Mouse (Mus musculus): ENCODE measurements at regions not wholly inside any gene's neighbourhood (a gene's known extent, or its start where the extent isn't known, plus 50 kb on each side); places are given as distances from the start of the nearest gene placed in this dataset.

DNA sequence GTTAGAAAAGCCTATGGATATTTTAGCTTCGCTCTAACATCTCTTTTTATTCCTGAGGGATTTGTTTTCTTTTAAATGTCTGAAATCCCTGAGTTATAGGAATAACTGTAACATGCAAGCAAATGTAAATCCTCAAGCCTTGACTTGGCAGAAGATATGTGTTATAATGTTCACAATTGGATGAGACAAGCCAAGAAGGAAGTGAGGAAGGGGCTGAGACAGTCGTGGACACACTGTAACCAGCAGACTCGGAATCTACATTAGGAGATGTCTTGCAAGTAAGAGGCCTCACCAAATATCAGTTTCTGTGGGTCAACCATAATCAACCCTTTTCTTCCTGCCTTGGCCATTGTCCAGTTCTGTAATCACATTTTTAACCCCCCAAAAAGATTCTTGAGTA is 366.6 kb upstream of the Kif18a start:
- no peak for DNase-seq (ENCODE audit: low spot score)

DNA sequence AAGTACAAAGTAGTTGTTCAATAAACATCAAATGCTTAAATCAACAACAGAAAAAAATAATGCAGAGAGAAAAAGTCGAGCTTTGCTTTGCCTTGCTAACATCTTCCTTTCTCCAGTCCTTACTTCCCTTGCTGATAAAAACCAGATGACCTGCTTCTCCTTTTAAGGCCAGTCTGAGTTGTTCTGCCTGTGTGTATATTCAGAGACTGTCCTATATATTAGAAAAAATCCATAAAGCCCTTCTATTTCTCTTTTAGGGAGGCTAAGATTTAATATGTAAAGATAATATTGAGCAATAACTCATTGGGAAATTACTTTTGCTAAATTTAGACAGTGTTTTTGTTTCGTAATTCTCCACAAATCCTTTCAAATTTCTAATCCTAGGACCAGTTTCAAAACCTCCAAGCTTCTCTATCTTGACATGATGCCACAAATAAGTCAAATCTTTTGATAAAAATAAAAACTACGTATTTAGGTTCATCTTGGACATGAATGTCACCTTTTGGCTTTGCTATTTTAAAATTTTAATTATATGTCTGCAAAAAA is 361.0 kb upstream of the Kif18a start:
- DNase-seq (ENCODE audit: low spot score), result no peak

DNA sequence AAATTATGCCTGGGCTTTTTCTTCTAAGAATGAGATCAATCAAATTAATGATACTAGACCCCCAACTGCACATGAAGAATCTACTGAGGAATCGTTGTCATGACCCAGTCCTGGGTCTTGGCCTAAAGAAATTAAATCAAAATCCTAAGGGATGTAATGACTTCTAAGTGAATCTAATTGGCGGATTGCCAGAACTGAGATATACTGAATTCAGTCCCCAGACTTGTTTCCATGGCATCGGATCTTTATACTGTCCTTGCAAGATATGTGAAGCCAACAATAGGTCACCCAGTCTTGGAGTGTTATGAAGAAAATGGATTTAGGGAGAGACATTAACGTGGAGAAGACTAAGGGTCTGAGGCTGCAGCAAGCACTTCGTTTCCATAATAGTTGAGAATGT is 360.4 kb upstream of the Kif18a start:
- no peak for DNase-seq (ENCODE audit: low spot score)

DNA sequence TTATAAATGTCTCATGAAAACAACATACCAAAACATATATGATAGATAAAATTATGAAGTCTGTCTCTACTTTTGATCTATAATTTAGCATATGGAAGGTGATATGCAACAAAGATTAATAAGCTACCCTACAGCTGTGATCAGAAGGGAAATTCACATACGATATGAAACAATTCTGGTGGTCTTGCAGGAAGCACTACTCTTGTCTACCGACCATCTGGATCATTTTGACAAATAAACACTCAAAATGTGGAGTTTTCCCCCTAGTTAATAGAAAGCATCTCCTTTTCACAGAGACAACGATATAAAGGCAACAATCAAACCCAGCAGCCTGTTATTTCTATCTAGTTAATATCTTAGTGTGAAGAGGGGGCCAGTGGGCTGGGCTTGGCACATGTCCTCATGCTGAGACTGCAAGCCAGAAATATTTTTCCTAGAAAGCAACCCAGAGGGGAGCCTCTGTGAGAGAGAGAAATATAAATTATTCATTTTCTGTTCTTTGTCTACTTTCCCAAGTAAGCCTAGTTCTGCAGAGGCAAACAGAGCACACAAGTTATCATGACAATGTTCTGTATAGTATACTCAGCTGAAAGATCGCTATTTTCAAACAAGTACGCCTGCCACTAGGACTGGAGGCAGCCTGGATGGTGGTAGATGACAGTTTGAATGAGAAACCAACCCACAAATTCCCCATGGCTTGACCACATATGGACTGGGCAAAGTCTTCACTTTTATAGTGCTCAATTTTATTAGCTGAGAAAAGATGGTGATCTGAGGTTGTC is 344.4 kb upstream of the Kif18a start:
- no peak for DNase-seq (ENCODE audit: low spot score)

DNA sequence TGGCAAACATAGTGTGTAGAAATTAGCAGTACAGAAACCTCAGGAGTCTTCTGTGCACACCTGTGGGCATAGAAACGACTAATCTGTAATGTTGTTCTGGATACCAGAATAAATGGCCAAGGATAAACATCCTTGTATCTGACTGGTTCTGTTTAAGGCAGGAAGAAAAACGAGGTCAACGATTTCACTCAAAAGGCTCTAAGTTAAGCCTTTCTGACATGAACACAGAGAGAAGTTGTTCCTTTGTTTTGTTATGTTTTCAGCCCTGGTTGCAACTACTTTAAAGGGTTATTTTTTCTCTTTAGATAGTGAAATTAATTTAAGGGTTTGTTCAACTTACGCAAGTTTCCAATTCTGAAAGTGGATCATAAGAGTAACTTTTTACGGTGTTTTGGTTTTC is 299.6 kb upstream of the Kif18a start:
- no peak for DNase-seq (ENCODE audit: low spot score)

DNA sequence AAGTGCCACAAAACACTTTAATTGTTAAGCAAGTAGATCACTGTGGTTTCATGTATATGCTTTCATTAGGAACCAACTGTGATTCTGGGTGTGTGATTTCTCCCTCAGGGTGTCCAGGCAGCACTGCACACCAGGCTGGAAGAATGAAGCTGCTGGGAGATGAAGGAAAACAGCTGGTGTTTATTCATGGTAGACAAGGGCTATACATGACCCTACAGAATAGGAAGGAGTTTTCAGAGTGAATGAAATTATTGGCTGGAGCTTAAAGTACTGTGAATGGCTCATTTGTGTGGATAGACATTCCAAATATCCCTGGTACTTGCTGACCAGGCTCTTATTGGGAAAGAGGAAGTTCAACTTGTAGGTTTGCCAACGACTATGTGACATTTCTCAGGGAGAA is 264.3 kb upstream of the Kif18a start:
- no peak for DNase-seq (ENCODE audit: low spot score)

DNA sequence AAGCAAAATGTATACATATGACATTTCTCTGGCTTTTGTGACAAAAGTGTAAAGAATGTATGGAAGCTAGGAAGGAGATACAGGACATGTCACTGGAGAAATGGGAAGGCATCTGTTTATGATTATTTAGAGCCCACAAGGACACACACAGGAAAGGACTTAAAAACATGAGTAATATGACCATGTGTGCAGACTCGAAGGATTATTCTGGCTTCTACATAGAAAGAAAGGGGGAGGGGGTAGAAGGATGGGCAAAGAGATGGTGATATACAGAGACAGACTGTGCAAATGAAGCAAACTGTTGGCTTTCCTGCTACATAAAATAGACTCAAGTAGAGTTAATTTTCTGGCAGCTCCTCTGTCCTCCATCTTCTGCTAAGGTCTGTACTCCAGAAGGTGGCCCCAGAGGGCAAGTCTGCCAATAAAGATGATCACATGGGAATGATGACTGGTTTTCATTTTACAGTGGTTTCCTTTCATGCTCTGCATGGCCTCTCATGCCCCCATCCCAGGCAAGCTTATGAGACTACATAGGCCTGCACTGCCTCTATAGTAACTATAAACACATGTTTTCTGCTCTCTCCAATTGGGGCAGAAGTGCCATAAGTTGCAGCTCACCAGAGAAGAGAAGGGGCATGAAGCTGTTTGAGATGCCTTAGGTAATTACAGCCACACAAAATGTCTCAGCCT is 263.4 kb upstream of the Kif18a start:
- no peak for DNase-seq (ENCODE audit: low spot score)

DNA sequence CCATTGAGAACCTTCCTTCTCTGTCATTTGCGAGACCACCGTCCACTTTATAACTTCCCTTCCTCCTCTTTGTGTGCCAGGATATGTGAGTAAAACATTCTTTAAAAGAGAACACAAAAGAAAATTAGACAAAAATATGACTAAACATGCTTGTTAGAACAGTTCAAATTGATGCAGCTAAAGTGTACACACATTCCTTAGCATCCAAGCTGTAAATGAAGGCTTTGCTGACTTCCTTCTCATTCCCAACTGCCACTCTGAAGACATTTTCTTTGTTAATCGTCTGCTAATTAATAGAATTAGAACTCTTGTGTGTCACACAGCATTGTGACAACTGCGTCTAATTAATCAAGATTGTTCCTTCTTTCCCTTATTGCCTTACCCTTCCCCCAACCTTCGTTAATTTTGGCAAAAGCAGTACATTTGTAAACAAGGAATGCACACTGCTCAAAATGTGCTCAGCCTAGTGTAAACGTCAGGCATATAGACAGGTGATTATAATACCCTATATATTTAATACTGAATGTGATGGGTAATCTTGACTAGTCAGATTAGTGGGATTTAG is 242.3 kb upstream of the Kif18a start:
- no peak for DNase-seq (ENCODE audit: low spot score)
